Mouse (Mus musculus): ENCODE data around the gene Pfn4. TPM values are rescaled to one million over a fixed set of nuclear protein-coding genes. Genes with fewer than 3 reads are reported as not detected.
"Not testable (repeated sequence)": the region's sequence is repeated elsewhere in the genome, so short reads cannot be mapped to it uniquely, and the experiment has no call there.

Pfn4 gene
- polyA plus RNA-seq, 1 experiment from 2014 or later: 2.8 TPM

- H3K27me3 ChIP-seq (ENCODE audit: control insufficient read depth, insufficient read depth, low read length): no peaks in the 10 kb centered on the region
- H3K9ac ChIP-seq (replicated peaks; ENCODE audit: low read depth, low read length): no peak overlapping the region
- no peak overlapping the region for H3K27ac ChIP-seq (ENCODE audit: low read length)
- ATAC-seq (ENCODE audit: insufficient number of reproducible peaks, insufficient read depth, low FRiP score, low read depth): no peak
- H3K4me3 ChIP-seq (ENCODE audit: low read depth, low read length): no peak overlapping the region
- H3K9me3 ChIP-seq (ENCODE audit: control insufficient read depth, low read depth, low read length): no peaks in the 10 kb centered on the region
- no peak overlapping the region for H3K4me2 ChIP-seq (replicated peaks; ENCODE audit: low read depth, low read length)
- no peaks in the 10 kb centered on the region for H3K4me1 ChIP-seq (ENCODE audit: control insufficient read depth, insufficient read depth, low read length)
- 53% methylated on average over 2 of the region's 2 CpGs for WGBS
- no peaks in the 10 kb centered on the region for H3K36me3 ChIP-seq (ENCODE audit: control insufficient read depth, insufficient read depth, low read length)
These were observed 11.4 kb downstream of the Pfn4 start for GRCm38 (mm10) chr12:4780245-4780644.

GRCm38 (mm10) chr12:4781270-4781669 lies 12.4 kb downstream of the Pfn4 start:
- H3K4me1 ChIP-seq (ENCODE audit: control insufficient read depth, insufficient read depth, low read length): no peaks in the 10 kb centered on the region
- H3K9me3 ChIP-seq (ENCODE audit: control insufficient read depth, low read depth, low read length): no peaks in the 10 kb centered on the region
- no peak overlapping the region for H3K27ac ChIP-seq (ENCODE audit: low read length)
- no peak overlapping the region for H3K9ac ChIP-seq (replicated peaks; ENCODE audit: low read depth, low read length)
- H3K4me2 ChIP-seq (replicated peaks; ENCODE audit: low read depth, low read length): no peak overlapping the region
- no peak overlapping the region for H3K4me3 ChIP-seq (ENCODE audit: low read depth, low read length)
- H3K36me3 ChIP-seq (ENCODE audit: control insufficient read depth, insufficient read depth, low read length): no peaks in the 10 kb centered on the region
- ATAC-seq (ENCODE audit: insufficient number of reproducible peaks, insufficient read depth, low FRiP score, low read depth): no peak
- H3K27me3 ChIP-seq (ENCODE audit: control insufficient read depth, insufficient read depth, low read length): no peaks in the 10 kb centered on the region
- WGBS: 89% methylated on average over 1 of the region's 1 CpGs

GRCm38 (mm10) chr12:4781725-4782404 lies 13.0 kb downstream of the Pfn4 start:
- not testable (repeated sequence) for ATAC-seq (ENCODE audit: insufficient number of reproducible peaks, insufficient read depth, low FRiP score, low read depth); H3K27me3 ChIP-seq (ENCODE audit: control insufficient read depth, insufficient read depth, low read length); H3K9ac ChIP-seq (replicated peaks; ENCODE audit: low read depth, low read length); H3K4me1 ChIP-seq (ENCODE audit: control insufficient read depth, insufficient read depth, low read length); H3K9me3 ChIP-seq (ENCODE audit: control insufficient read depth, low read depth, low read length); H3K4me2 ChIP-seq (replicated peaks; ENCODE audit: low read depth, low read length); H3K4me3 ChIP-seq (ENCODE audit: low read depth, low read length); H3K27ac ChIP-seq (ENCODE audit: low read length); H3K36me3 ChIP-seq (ENCODE audit: control insufficient read depth, insufficient read depth, low read length)
- 88% methylated on average over 9 of the region's 9 CpGs for WGBS

DNA sequence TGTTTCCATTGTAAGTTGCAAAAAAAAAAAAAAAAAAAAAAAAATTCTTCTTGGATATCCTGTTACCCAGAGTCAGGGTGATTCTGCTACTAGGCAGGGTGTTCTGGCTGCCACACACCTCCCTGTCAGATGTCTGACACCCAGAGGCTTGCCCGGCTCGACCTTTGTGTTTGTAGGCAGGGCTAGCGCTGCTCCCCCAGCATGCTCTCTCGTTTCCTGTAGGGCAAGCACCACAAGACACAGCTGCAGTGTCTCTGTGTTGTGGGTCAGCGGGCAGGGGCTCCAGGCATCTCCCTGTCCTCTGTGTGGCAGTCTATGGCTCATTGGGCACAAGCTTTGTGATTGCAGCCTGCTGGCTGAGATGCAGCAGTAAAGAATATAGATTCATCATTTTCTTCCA lies 14.8 kb downstream of the Pfn4 start:
- H3K4me3 ChIP-seq (ENCODE audit: low read depth, low read length): no peak overlapping the region
- no peaks in the 10 kb centered on the region for H3K27me3 ChIP-seq (ENCODE audit: control insufficient read depth, insufficient read depth, low read length)
- H3K9ac ChIP-seq (replicated peaks; ENCODE audit: low read depth, low read length): no peak overlapping the region
- ATAC-seq (ENCODE audit: insufficient number of reproducible peaks, insufficient read depth, low FRiP score, low read depth): no peak
- H3K9me3 ChIP-seq (ENCODE audit: control insufficient read depth, low read depth, low read length): no peaks in the 10 kb centered on the region
- H3K4me1 ChIP-seq (ENCODE audit: control insufficient read depth, insufficient read depth, low read length): no peaks in the 10 kb centered on the region
- 65% methylated on average over 5 of the region's 5 CpGs for WGBS
- no peaks in the 10 kb centered on the region for H3K36me3 ChIP-seq (ENCODE audit: control insufficient read depth, insufficient read depth, low read length)
- no peak overlapping the region for H3K4me2 ChIP-seq (replicated peaks; ENCODE audit: low read depth, low read length)
- H3K27ac ChIP-seq (ENCODE audit: low read length): no peak overlapping the region

DNA sequence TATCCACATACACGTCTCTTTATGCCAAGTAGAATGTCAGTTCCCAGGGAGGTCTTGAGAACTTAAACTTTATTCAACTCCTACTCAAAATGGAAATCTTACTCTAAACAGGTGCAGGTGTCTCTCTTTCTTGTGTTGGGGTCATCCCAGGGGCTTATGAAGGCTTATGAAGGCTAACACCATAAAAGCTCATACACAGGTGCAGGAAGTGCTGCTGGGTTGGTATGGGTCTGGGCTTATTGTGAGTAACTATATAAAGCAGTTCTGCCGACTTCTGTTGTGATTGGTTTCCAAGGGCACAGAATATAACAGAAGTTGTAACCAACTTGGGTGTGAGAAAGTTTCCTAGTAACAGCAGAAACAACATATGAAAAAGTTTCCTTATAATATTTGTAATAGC lies 15.6 kb downstream of the Pfn4 start:
- ATAC-seq (ENCODE audit: insufficient number of reproducible peaks, insufficient read depth, low FRiP score, low read depth): no peak
- Histone ChIP-seq H3K4me3 (ENCODE audit: low read depth, low read length) (no peak overlapping the region), H3K27me3 (ENCODE audit: control insufficient read depth, insufficient read depth, low read length) (no peaks in the 10 kb centered on the region), H3K27ac (ENCODE audit: low read length) (no peak overlapping the region), H3K4me2 (replicated peaks; ENCODE audit: low read depth, low read length) (no peak overlapping the region), H3K9me3 (ENCODE audit: control insufficient read depth, low read depth, low read length) (no peaks in the 10 kb centered on the region), H3K36me3 (ENCODE audit: control insufficient read depth, insufficient read depth, low read length) (no peaks in the 10 kb centered on the region), H3K4me1 (ENCODE audit: control insufficient read depth, insufficient read depth, low read length) (no peaks in the 10 kb centered on the region), H3K9ac (replicated peaks; ENCODE audit: low read depth, low read length) (no peak overlapping the region)
- WGBS: 62% methylated on average over 2 of the region's 2 CpGs

- H3K9ac ChIP-seq (replicated peaks; ENCODE audit: low read depth, low read length); H3K4me3 ChIP-seq (ENCODE audit: low read depth, low read length); H3K36me3 ChIP-seq (ENCODE audit: control insufficient read depth, insufficient read depth, low read length); H3K27ac ChIP-seq (ENCODE audit: low read length); ATAC-seq (ENCODE audit: insufficient number of reproducible peaks, insufficient read depth, low FRiP score, low read depth); H3K4me1 ChIP-seq (ENCODE audit: control insufficient read depth, insufficient read depth, low read length); H3K9me3 ChIP-seq (ENCODE audit: control insufficient read depth, low read depth, low read length); H3K4me2 ChIP-seq (replicated peaks; ENCODE audit: low read depth, low read length); H3K27me3 ChIP-seq (ENCODE audit: control insufficient read depth, insufficient read depth, low read length): not testable (repeated sequence)
- WGBS: 94% methylated on average over 25 of the region's 25 CpGs
These were observed 19.3 kb downstream of the Pfn4 start for GRCm38 (mm10) chr12:4788128-4788527.

DNA sequence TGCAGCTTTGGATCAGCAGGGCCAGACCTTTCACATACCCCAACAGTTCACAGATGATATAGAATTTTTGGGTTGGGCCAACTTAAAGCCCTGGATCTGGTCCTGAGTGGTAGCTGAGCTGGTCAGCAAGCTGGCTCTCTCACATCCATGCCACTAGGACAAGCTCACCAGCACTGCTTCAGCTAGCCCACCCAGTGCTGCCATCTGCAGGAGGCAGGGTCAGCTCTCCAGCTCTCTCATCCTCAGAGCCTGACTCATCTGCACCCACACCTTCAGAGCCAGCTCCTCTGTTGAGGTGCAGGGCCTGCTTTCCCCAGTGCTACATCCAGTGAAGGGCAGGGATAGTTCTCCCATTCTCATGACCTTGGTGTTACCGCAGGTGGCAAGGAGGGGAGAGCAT lies 24.9 kb downstream of the Pfn4 start:
- no peaks in the 10 kb centered on the region for H3K27me3 ChIP-seq (ENCODE audit: control insufficient read depth, insufficient read depth, low read length)
- H3K4me2 ChIP-seq (replicated peaks; ENCODE audit: low read depth, low read length): no peak overlapping the region
- H3K4me1 ChIP-seq (ENCODE audit: control insufficient read depth, insufficient read depth, low read length): no peaks in the 10 kb centered on the region
- no peaks in the 10 kb centered on the region for H3K9me3 ChIP-seq (ENCODE audit: control insufficient read depth, low read depth, low read length)
- no peak overlapping the region for H3K27ac ChIP-seq (ENCODE audit: low read length)
- H3K9ac ChIP-seq (replicated peaks; ENCODE audit: low read depth, low read length): no peak overlapping the region
- 76% methylated on average over 1 of the region's 1 CpGs for whole genome bisulfite sequencing
- H3K36me3 ChIP-seq (ENCODE audit: control insufficient read depth, insufficient read depth, low read length): no peaks in the 10 kb centered on the region
- ATAC-seq (ENCODE audit: insufficient number of reproducible peaks, insufficient read depth, low FRiP score, low read depth): no peak
- no peak overlapping the region for H3K4me3 ChIP-seq (ENCODE audit: low read depth, low read length)

- H3K27me3 ChIP-seq (ENCODE audit: control insufficient read depth, insufficient read depth, low read length); H3K4me2 ChIP-seq (replicated peaks; ENCODE audit: low read depth, low read length); H3K9me3 ChIP-seq (ENCODE audit: control insufficient read depth, low read depth, low read length); H3K27ac ChIP-seq (ENCODE audit: low read length); H3K4me3 ChIP-seq (ENCODE audit: low read depth, low read length); H3K4me1 ChIP-seq (ENCODE audit: control insufficient read depth, insufficient read depth, low read length); H3K9ac ChIP-seq (replicated peaks; ENCODE audit: low read depth, low read length); ATAC-seq (ENCODE audit: insufficient number of reproducible peaks, insufficient read depth, low FRiP score, low read depth); H3K36me3 ChIP-seq (ENCODE audit: control insufficient read depth, insufficient read depth, low read length): not testable (repeated sequence)
- WGBS: 60% methylated on average over 6 of the region's 6 CpGs
These were observed 28.6 kb downstream of the Pfn4 start for GRCm38 (mm10) chr12:4797471-4797870.

DNA sequence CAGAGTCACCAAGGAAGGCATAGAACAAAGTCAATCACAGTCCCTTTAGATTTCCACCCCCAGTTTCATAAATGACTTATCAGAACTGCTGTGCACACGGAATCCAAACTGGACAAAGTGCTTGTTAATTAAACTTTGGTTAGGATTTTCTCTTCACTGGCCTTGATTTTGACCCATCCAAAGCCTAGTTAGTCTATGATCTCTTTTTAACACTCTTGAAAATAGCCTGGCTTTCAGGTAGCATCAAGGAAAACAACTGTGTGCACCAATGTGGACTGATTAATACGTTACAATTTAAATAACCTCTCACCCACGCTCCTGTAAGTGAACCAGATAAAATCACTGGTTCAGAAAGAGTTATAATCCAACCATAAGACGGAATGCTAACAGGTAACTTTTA lies 42.2 kb downstream of the Pfn4 start:
- H3K9me3 ChIP-seq (ENCODE audit: control insufficient read depth, low read depth, low read length): peaks cover 4% of the 10 kb centered on the region; the same call in 1 of the 2 replicates
- H3K9ac ChIP-seq (replicated peaks; ENCODE audit: low read depth, low read length): no peak overlapping the region
- no peak overlapping the region for H3K4me2 ChIP-seq (replicated peaks; ENCODE audit: low read depth, low read length)
- no peaks in the 10 kb centered on the region for H3K27me3 ChIP-seq (ENCODE audit: control insufficient read depth, insufficient read depth, low read length)
- ATAC-seq (ENCODE audit: insufficient number of reproducible peaks, insufficient read depth, low FRiP score, low read depth): no peak
- no peak overlapping the region for H3K4me3 ChIP-seq (ENCODE audit: low read depth, low read length)
- H3K27ac ChIP-seq (ENCODE audit: low read length): no peak overlapping the region
- H3K36me3 ChIP-seq (ENCODE audit: control insufficient read depth, insufficient read depth, low read length): no peaks in the 10 kb centered on the region
- 71% methylated on average over 4 of the region's 4 CpGs for WGBS
- H3K4me1 ChIP-seq (ENCODE audit: control insufficient read depth, insufficient read depth, low read length): no peaks in the 10 kb centered on the region
